Mouse (Mus musculus): ENCODE data around the gene Phldb3. TPM values are rescaled to one million over a fixed set of nuclear protein-coding genes. Genes with fewer than 3 reads are reported as not detected.

Gene Phldb3
- polyA plus RNA-seq, 1 experiment from 2014 or later, result 0.35 TPM

Other genes starting within 250 kb of the Phldb3 start
- gene Kcnn4, start 240.5 kb upstream of the Phldb3 start, polyA plus RNA-seq (2015; fragmentation: Nextera tagmentation; extraction: Ambion mirVana), result 2.7 and 3.4 TPM in 2 replicates
- 19.6 and 21.8 TPM in 2 replicates for gene Smg9, start 211.1 kb upstream of the Phldb3 start, polyA plus RNA-seq (2015; fragmentation: Nextera tagmentation; extraction: Ambion mirVana)
- gene Irgc1, start 158.5 kb upstream of the Phldb3 start, polyA plus RNA-seq (2015; fragmentation: Nextera tagmentation; extraction: Ambion mirVana), result not detected in 2 replicates
- gene Plaur, start 148.3 kb upstream of the Phldb3 start, polyA plus RNA-seq (2015; fragmentation: Nextera tagmentation; extraction: Ambion mirVana), result 8.7 and 10.5 TPM in 2 replicates
- 2.8 and 3.3 TPM in 2 replicates for gene Cadm4, start 128.7 kb upstream of the Phldb3 start, polyA plus RNA-seq (2015; fragmentation: Nextera tagmentation; extraction: Ambion mirVana)
- 32.0 and 36.6 TPM in 2 replicates for gene Zfp428, start 103.8 kb upstream of the Phldb3 start, polyA plus RNA-seq (2015; fragmentation: Nextera tagmentation; extraction: Ambion mirVana)
- gene AC161166.1, start 98.3 kb upstream of the Phldb3 start, polyA plus RNA-seq (2015; fragmentation: Nextera tagmentation; extraction: Ambion mirVana), result 0.14 and 0.24 TPM in 2 replicates
- 5.3 and 5.7 TPM in 2 replicates for gene Irgq, start 80.1 kb upstream of the Phldb3 start, polyA plus RNA-seq (2015; fragmentation: Nextera tagmentation; extraction: Ambion mirVana)
- gene Pinlyp, start 64.6 kb upstream of the Phldb3 start, polyA plus RNA-seq (2015; fragmentation: Nextera tagmentation; extraction: Ambion mirVana), result not detected in 2 replicates
- gene Xrcc1, start 64.5 kb upstream of the Phldb3 start, polyA plus RNA-seq (2015; fragmentation: Nextera tagmentation; extraction: Ambion mirVana), result 79.9 and 101 TPM in 2 replicates
- gene Ethe1, start 23.2 kb upstream of the Phldb3 start, polyA plus RNA-seq (2015; fragmentation: Nextera tagmentation; extraction: Ambion mirVana), result 35.7 and 36.7 TPM in 2 replicates
- gene Zfp575, start 23.1 kb upstream of the Phldb3 start, polyA plus RNA-seq (2015; fragmentation: Nextera tagmentation; extraction: Ambion mirVana), result 3.2 and 3.6 TPM in 2 replicates
- 0.44 and 0.64 TPM in 2 replicates for gene Lypd3, start 25.8 kb downstream of the Phldb3 start, polyA plus RNA-seq (2015; fragmentation: Nextera tagmentation; extraction: Ambion mirVana)
- 0.14 and 0.15 TPM in 2 replicates for gene Tex101, start 65.9 kb downstream of the Phldb3 start, polyA plus RNA-seq (2015; fragmentation: Nextera tagmentation; extraction: Ambion mirVana)
- not detected in 2 replicates for gene BC049730, start 98.5 kb downstream of the Phldb3 start, polyA plus RNA-seq (2015; fragmentation: Nextera tagmentation; extraction: Ambion mirVana)
- not detected in 2 replicates for gene Gm4763, start 116.1 kb downstream of the Phldb3 start, polyA plus RNA-seq (2015; fragmentation: Nextera tagmentation; extraction: Ambion mirVana)
- gene Cd177, start 149.5 kb downstream of the Phldb3 start, polyA plus RNA-seq (2015; fragmentation: Nextera tagmentation; extraction: Ambion mirVana), result 1.2 and 2.0 TPM in 2 replicates
- 0.39 and 0.45 TPM in 2 replicates for gene Ceacam10, start 166.4 kb downstream of the Phldb3 start, polyA plus RNA-seq (2015; fragmentation: Nextera tagmentation; extraction: Ambion mirVana)